Comparison of ENCODE assay signal across 8 mouse cellular contexts in genomic region chr10:43220910-43221625, GRCm38 (mm10). TPM values are rescaled to one million over a fixed set of nuclear protein-coding genes. Genes with fewer than 3 reads are reported as not detected.
DNase-seq lines count a peak whose midpoint lies in the region; ATAC-seq and TF ChIP-seq lines count a peak whose summit lies in the region.

TSS of gene Pdss2 (plus strand) at chr10:43221486.

- H3K9me3 ChIP-seq in hindbrain, embryonic 15.5 days: no peaks in the 10 kb centered on the region

- no peak for TF ChIP-seq CTCF in Patski (IDR thresholded peaks at IDR 0.05)

- peak; percentile 92 for ATAC-seq in Patski
- peak; percentile 99 for ATAC-seq in hindbrain, embryonic 15.5 days (ENCODE audit: low FRiP score, low read depth)

- peak within 1 kb of the TSS; percentile 95 for H3K9ac ChIP-seq in hindbrain, embryonic 15.5 days

- peak; percentile 67 for DNase-seq in Patski (ENCODE audit: low read depth, low spot score)
- peak; percentile 92 to 94 for DNase-seq in cerebellum, postnatal 14 days
- peak; percentile 82 to 89 for DNase-seq in frontal cortex, postnatal 25 days (ENCODE audit: low spot score in 2 of 2)
- DNase-seq in left cerebral cortex, adult 11 months (ENCODE audit: low spot score): peak; percentile 90
- DNase-seq in lung, postnatal 4 days: peak; percentile 95
- DNase-seq in retina, postnatal 7 days (ENCODE audit: low read depth, low spot score): peak; percentile 85
- DNase-seq in urinary bladder, adult 2 months (ENCODE audit: low spot score): peak; percentile 87

- in situ Hi-C loops in Patski (cut with MboI; ENCODE audit: low pct_unique_long_range_greater_than_20kb): no loop called here

- POLR2A ChIA-PET in Patski (lab: Charles Lee): interaction anchor here (0.7 to 1.1 kb wide), 6 partner anchors 9 to 221 kb away, joined by 3 to 5 read pairs (median 3); no protein-coding TSS in a partner anchor

- peaks cover 18% of the 10 kb centered on the region for H3K4me1 ChIP-seq in hindbrain, embryonic 15.5 days (replicated peaks)

- under 1% methylated on average over 50 of the region's 50 CpGs for WGBS in hindbrain, embryonic 15.5 days

- CTCF ChIA-PET in Patski (lab: Charles Lee): interaction anchor here (1.2 kb wide), 1 partner anchor 50 kb away, joined by 3 read pairs; no protein-coding TSS in a partner anchor

- peak within 1 kb of the TSS; percentile 94 for H3K27ac ChIP-seq in hindbrain, embryonic 15.5 days (replicated peaks)

- no peaks in the 10 kb centered on the region for H3K36me3 ChIP-seq in hindbrain, embryonic 15.5 days

- H3K4me3 ChIP-seq in hindbrain, embryonic 15.5 days: peak within 1 kb of the TSS; percentile 78

- H3K27me3 ChIP-seq in Patski: no peaks in the 10 kb centered on the region
- H3K27me3 ChIP-seq in hindbrain, embryonic 15.5 days: no peaks in the 10 kb centered on the region

- H3K4me2 ChIP-seq in hindbrain, embryonic 15.5 days: peak within 1 kb of the TSS; percentile 96

RNA-seq across cellular contexts. Expression of gene Pdss2, which starts in this region (rescaled TPM):
- polyA plus RNA-seq in Patski (2021): 14.1 TPM
- polyA plus RNA-seq in hindbrain, embryonic 15.5 days (2015; fragmentation: Nextera tagmentation; extraction: Ambion mirVana): 16.6 and 17.0 TPM in 2 replicates
- 10.6 and 12.5 TPM in 2 replicates for polyA plus RNA-seq in urinary bladder, adult 2 months (2012; rRNA removed)

Comparison
In these comparisons a context has a peak if more than half of its experiments do, and no peak if none do; other contexts are left out.
1. Peak in every context shown above with its lines: DNase-seq, ATAC-seq, H3K4me3 ChIP-seq and H3K27ac ChIP-seq.